Mouse (Mus musculus) liver, adult 2 months (tissue): Measurements from ENCODE around the gene Slc4a10. TPM values are rescaled to one million over a fixed set of nuclear protein-coding genes. Genes with fewer than 3 reads are reported as not detected.

Experiments
- DNase-seq: peaks from one replicate; pipeline ENCODE4 v3.0.0-alpha.2; 2011; ENCODE audit warnings: low read depth, low spot score; ENCODE audit errors: extremely low read depth
- H3K27ac ChIP-seq: fragments of 200-500 bp; replicated peaks from 2 replicates; pipeline ENCODE4 v1.5.1; 2012; ENCODE audit warnings: low read depth, mild to moderate bottlenecking, control low read depth, inconsistent platforms, low read length; ENCODE audit not compliant: insufficient read depth
- H3K27me3 ChIP-seq: fragments of 200-500 bp; 2 replicates; pipeline ENCODE4 v1.6.1; 2012; ENCODE audit warnings: mild to moderate bottlenecking, moderate library complexity, low read length, inconsistent platforms; ENCODE audit not compliant: control insufficient read depth, insufficient read depth
- H3K36me3 ChIP-seq: fragments of 200-500 bp; 2 replicates; pipeline ENCODE4 v1.6.1; 2012; ENCODE audit warnings: low read length, inconsistent platforms; ENCODE audit not compliant: control insufficient read depth, insufficient read depth
- H3K4me1 ChIP-seq: fragments of 200-500 bp; 2 replicates; pipeline ENCODE4 v1.6.1; 2011; ENCODE audit warnings: low read length; ENCODE audit not compliant: control insufficient read depth, insufficient read depth
- H3K4me3 ChIP-seq: fragments of 200-500 bp; 2 replicates; pipeline ENCODE4 v1.5.1; 2011; ENCODE audit warnings: low read depth, mild to moderate bottlenecking, control low read depth, low read length, moderate library complexity; ENCODE audit not compliant: insufficient read depth
- H3K79me2 ChIP-seq: fragments of 200-500 bp; 2 replicates; pipeline ENCODE4 v1.6.1; 2012; ENCODE audit warnings: inconsistent platforms, mild to moderate bottlenecking, low read length, moderate library complexity; ENCODE audit not compliant: control insufficient read depth, insufficient read depth
- H3K9ac ChIP-seq: fragments of 200-500 bp; 2 replicates; pipeline ENCODE4 v1.6.1; 2012; ENCODE audit warnings: low read depth, mild to moderate bottlenecking, control low read depth, inconsistent platforms, low read length
- CTCF ChIP-seq: fragments of 200-500 bp; IDR thresholded peaks from 2 replicates; pipeline ENCODE4 v1.5.1; 2011; ENCODE audit warnings: low read depth, low read length, control low read depth
- POLR2A ChIP-seq: fragments of 200-500 bp; IDR thresholded peaks from 2 replicates; pipeline ENCODE4 v1.6.1; 2011; ENCODE audit warnings: low read length, control low read depth; ENCODE audit not compliant: insufficient read depth; ENCODE audit errors: extremely low read depth
- WGBS: fragments of 180-500 bp; shearing (Covaris S2); methylation state at CpG from one replicate; pipeline ENCODE4 v1.1.7; 2018; 5-methylcytosine and 5-hydroxymethylcytosine counted together
- polyA plus RNA-seq: library from polyadenylated mRNA; depleted of rRNA; stranded (reverse); fragments of >200 nt; gene quantifications from 2 replicates; pipeline ENCODE4 v1.2.3, GENCODE M21; 2012
- total RNA-seq: library from RNA; depleted of rRNA; stranded (reverse); fragments of >200 nt; gene quantifications from 2 replicates; pipeline ENCODE4 v1.2.3, GENCODE M21; 2014

Gene Slc4a10
- total and polyA plus RNA-seq, 2 experiments: not detected

DNA sequence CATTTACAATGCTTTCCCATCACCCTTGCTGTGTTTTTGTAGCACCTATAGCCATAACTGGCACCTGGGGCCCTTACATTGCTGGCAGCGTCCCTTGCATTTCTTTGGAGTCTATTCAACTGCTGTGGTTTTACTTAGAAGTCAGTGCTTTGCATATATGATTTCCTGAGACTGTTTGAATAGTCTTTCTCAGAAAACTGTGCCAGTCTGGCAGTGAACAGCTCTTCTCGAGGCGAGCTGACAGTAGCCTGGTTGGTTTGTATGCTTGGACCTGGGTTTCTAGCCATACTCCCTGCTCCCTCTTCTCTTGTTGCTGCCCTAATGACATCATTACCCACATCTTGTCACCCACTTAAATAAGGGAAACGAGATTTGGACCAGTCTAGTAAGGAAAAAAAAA, 285.7 kb downstream of the Slc4a10 start:
- no peak overlapping the region for H3K27ac ChIP-seq
- WGBS: 87% methylated on average over 4 of the region's 4 CpGs
- no peak overlapping the region for H3K4me3 ChIP-seq
- no peak overlapping the region for H3K9ac ChIP-seq
- H3K27me3 ChIP-seq: no peaks in the 10 kb centered on the region
- DNase-seq: no peak
- H3K36me3 ChIP-seq: peaks cover 33% of the 10 kb centered on the region
- no peak for TF ChIP-seq POLR2A
- no peak for TF ChIP-seq CTCF
- H3K79me2 ChIP-seq: no peaks in the 10 kb centered on the region
- H3K4me1 ChIP-seq: no peaks in the 10 kb centered on the region

DNA sequence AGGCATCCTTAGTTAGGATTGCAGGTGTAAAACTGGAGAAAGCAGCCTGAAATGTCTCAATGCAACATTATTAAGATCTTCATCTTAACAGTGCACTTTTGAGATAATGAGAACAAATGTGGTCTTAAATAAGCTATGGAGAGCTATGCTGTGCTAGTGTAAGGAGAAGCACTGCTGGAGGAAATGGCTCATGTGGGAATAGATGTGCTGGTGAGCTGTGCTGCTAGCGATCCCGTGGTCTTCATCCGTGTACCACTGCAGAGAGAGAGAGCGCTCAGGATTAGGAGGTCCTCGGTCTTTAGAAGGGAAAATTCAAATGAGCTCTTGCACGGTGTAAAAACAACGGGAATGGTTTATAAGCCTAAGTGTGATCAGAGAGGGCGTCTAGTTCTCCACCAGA, 286.2 kb downstream of the Slc4a10 start:
- 94% methylated on average over 8 of the region's 8 CpGs for WGBS
- TF ChIP-seq CTCF (no peak), POLR2A (no peak)
- H3K36me3 ChIP-seq: peaks cover 35% of the 10 kb centered on the region

DNA sequence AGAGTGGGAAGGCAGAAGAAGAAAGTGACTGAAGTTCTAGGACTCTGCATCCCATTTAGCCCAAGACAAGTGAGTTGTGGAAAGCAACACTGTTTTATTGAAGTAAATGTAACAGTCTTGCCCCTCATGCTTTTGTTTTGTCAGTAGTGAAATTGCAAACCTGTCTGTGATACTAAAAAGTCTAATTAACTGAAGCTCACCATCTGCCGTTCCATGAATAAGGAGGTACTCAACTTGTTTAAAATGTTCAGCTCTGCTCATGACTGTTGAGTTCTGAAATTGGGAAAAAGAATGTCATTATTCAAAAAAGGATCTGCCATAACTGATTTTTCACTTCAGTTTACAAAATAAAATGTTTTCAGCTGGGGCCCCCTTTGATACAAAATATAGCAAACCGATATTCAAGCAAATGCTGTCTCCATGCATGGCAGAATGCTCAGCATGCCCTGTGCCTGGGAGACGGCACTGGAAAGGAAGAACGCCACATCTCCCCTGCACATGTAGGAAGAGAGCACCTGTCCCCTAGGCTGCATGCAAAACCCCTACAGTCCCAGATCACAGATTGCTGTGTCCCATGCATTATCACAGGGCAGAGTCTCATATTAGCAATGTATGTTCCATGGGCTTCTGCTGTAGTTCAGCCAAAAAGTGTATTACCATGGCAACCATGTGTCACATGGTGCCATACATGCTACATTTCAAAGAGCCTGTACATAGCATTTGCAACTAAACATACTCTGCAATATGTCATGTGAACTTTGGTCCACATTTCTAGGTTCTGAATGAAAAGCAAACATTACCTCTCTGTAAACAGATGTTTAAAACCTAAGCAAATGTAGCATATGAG, 288.4 kb downstream of the Slc4a10 start:
- H3K27ac ChIP-seq: no peak overlapping the region
- H3K36me3 ChIP-seq: peaks cover 47% of the 10 kb centered on the region
- no peak overlapping the region for H3K4me3 ChIP-seq
- no peak for TF ChIP-seq CTCF
- TF ChIP-seq POLR2A: no peak
- H3K4me1 ChIP-seq: no peaks in the 10 kb centered on the region
- no peaks in the 10 kb centered on the region for H3K79me2 ChIP-seq
- DNase-seq: peak; percentile 7
- 91% methylated on average over 4 of the region's 4 CpGs for WGBS
- no peaks in the 10 kb centered on the region for H3K27me3 ChIP-seq
- H3K9ac ChIP-seq: no peak overlapping the region

More for the DNA sequence above, 286.2 kb downstream of the Slc4a10 start:
- H3K4me1 ChIP-seq: no peaks in the 10 kb centered on the region
- H3K27ac ChIP-seq: no peak overlapping the region
- H3K27me3 ChIP-seq: no peaks in the 10 kb centered on the region
- no peak overlapping the region for H3K4me3 ChIP-seq
- no peaks in the 10 kb centered on the region for H3K79me2 ChIP-seq
- H3K9ac ChIP-seq: no peak overlapping the region
- DNase-seq: no peak

DNA sequence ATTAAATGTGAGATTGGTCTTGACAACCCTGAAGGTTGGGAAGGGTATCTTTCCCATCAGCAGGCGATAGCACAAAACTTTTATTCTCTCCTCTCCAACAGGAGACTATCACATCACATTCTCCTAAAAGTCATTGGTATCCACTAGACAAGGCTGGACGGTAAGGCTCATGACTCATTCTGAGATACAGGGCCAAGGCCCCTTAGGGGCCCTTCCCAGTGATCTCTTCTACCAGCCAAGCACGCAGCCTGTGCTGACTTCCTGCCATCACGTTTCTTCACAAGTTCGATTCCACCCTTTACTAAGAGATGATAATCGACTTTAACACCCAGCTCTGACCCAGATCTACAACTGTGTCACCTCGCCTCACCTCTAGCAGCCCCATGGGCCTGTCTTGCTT, 290.8 kb downstream of the Slc4a10 start:
- H3K79me2 ChIP-seq: no peaks in the 10 kb centered on the region
- WGBS: 92% methylated on average over 7 of the region's 7 CpGs

DNA sequence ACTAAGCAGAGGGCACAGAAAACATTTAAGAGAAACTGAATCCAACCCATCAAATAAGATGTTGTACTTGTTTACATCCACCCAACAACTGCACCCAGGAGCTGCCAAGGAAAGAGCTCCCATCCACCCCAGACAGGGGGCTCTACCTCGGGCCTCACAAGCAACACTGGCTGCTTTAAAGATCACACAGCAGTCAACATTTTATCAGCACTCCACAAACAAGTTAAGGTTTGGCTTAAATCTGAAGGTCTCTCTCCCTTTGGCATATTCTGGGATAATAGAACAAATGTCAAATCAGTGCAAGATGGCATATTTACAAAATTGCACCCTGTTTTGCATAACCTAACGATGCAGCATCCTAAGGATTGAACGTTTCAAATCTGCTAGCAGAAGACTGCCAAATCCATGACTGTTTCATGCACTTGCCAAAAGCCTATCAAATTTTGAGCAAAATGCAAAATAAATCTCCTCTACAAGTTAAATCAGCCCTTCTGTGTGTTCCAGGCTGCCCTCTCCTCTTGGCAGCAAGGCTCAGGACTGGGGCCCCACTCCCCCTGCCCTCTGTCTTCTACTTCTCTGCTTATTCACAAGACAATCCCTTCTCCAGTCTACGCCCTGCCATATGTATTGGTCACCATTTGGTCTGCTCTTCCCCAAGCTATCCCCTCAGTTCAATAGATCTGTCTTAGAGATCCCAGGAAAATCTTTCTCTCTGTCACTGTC, 293.1 kb downstream of the Slc4a10 start:
- 82% methylated on average over 4 of the region's 4 CpGs for WGBS
- Histone ChIP-seq H3K79me2 (no peaks in the 10 kb centered on the region), H3K9ac (no peak overlapping the region), H3K4me1 (no peaks in the 10 kb centered on the region), H3K4me3 (no peak overlapping the region), H3K27ac (no peak overlapping the region), H3K36me3 (peaks cover 43% of the 10 kb centered on the region), H3K27me3 (no peaks in the 10 kb centered on the region)
- DNase-seq: no peak
- TF ChIP-seq CTCF (no peak), POLR2A (no peak)

More for the DNA sequence above, 290.8 kb downstream of the Slc4a10 start:
- no peak for TF ChIP-seq POLR2A
- TF ChIP-seq CTCF: no peak
- Histone ChIP-seq H3K4me1 (no peaks in the 10 kb centered on the region), H3K27me3 (no peaks in the 10 kb centered on the region), H3K27ac (no peak overlapping the region), H3K36me3 (peaks cover 49% of the 10 kb centered on the region), H3K9ac (no peak overlapping the region), H3K4me3 (no peak overlapping the region)
- DNase-seq: no peak
